Mouse (Mus musculus): Measurements from ENCODE around the gene Tns2.
A peak's percentile ranks its signal among the peaks of the same experiment; 100 is the strongest.
"Not testable (repeated sequence)": the region's sequence is repeated elsewhere in the genome, so short reads cannot be mapped to it uniquely, and the experiment has no call there.

DNA sequence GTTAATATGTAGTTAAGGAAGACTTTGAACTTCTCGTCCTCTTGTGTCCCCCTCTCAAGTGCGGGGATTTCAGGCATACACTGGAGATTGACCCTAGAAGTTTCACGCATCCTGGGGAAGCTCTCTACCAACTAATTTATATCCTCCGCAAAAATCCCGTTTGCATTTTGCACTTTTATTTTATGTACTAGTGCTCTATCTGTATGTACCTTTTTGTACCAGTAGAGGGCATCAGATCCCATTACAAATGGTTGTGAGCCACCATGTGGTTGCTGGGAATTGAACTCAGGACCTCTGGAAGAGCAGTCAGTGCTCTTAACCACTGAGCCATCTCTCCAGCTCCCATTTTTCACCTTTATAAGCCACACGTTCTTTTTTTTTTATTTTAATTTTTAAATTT, 54.8 kb downstream of the Tns2 start:
- peak; percentile 19; the same call in 1 of the 2 replicates for TF ChIP-seq CTCF (IDR thresholded peaks at IDR 0.05; ENCODE audit: low read depth)
- TF ChIP-seq EP300 (IDR thresholded peaks at IDR 0.05; ENCODE audit: low read depth), result not testable (repeated sequence)

Measured in liver, embryonic 14.5 days (tissue).